ENCODE assay signal across 8 mouse cellular contexts in the genomic region with DNA sequence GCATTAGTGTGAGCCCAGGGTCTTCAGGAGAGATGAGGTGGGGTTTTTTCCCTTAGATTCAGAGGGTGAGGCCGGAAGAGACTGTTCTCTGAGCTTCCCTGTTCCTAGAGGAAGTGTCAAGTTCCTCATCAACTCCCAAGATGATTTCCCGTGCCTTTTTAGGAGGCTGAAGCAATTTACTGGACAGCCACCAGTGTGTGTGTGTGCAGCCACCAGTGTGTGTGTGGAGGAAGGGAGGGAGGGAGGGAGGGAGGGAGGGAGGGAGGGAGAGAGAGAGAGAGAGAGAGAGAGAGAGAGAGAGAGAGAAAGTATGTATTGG. TPM values are rescaled to one million over a fixed set of nuclear protein-coding genes. Genes with fewer than 3 reads are reported as not detected.
DNase-seq lines count a peak whose midpoint lies in the region; ATAC-seq and TF ChIP-seq lines count a peak whose summit lies in the region.

No protein-coding gene starts in this region.

- H3K4me1 ChIP-seq in bone marrow macrophage, adult 2 months (ENCODE audit: control insufficient read depth, insufficient read depth, low read length): peaks cover 30% of the 10 kb centered on the region
- H3K4me1 ChIP-seq in hindbrain, embryonic 12.5 days: peaks cover 43% of the 10 kb centered on the region
- H3K4me1 ChIP-seq in midbrain, embryonic 11.5 days (ENCODE audit: control insufficient read depth, insufficient read depth, low read length): peaks cover 34% of the 10 kb centered on the region

- peak overlapping the region; percentile 99 for H3K9ac ChIP-seq in hindbrain, embryonic 12.5 days
- H3K9ac ChIP-seq in midbrain, embryonic 11.5 days (ENCODE audit: low read length): peak overlapping the region; percentile 97

- TF ChIP-seq POLR2A in bone marrow macrophage, adult 2 months (IDR thresholded peaks at IDR 0.05; ENCODE audit: borderline replicate concordance, low read depth, low read length): no peak

- peaks cover 16% of the 10 kb centered on the region for H3K36me3 ChIP-seq in hindbrain, embryonic 12.5 days
- no peaks in the 10 kb centered on the region for H3K36me3 ChIP-seq in midbrain, embryonic 11.5 days (ENCODE audit: control insufficient read depth, insufficient read depth, low read length)

- no peak for ATAC-seq in hindbrain, embryonic 12.5 days (ENCODE audit: low FRiP score)
- no peak for ATAC-seq in midbrain, embryonic 11.5 days (ENCODE audit: low FRiP score)

- TF ChIP-seq CTCF in bone marrow macrophage, adult 2 months (IDR thresholded peaks at IDR 0.05; ENCODE audit: low read depth, low read length): no peak

- intact Hi-C loops in heart, postnatal 14 days (cut with DNase I): loop anchor here (2.0 to 5.0 kb wide), 2 partner anchors 15 to 37 kb away; no protein-coding TSS in a partner anchor

- H3K27ac ChIP-seq in bone marrow macrophage, adult 2 months (ENCODE audit: insufficient read depth, low read depth, low read length): peak overlapping the region; percentile 81
- H3K27ac ChIP-seq in hindbrain, embryonic 12.5 days: peak overlapping the region; percentile 95
- H3K27ac ChIP-seq in midbrain, embryonic 11.5 days (ENCODE audit: low read depth, low read length): peak overlapping the region; percentile 48; the same call in 1 of the 2 replicates

- H3K4me3 ChIP-seq in bone marrow macrophage, adult 2 months (ENCODE audit: insufficient read depth, low read length): peak overlapping the region; percentile 98
- peak overlapping the region; percentile 95 for H3K4me3 ChIP-seq in hindbrain, embryonic 12.5 days
- peak overlapping the region; percentile 98 for H3K4me3 ChIP-seq in midbrain, embryonic 11.5 days (ENCODE audit: low read depth, low read length)

- peak; percentile 94 for DNase-seq in heart, adult 11 months
- no peak for DNase-seq in heart, postnatal 14 days
- DNase-seq in midbrain, embryonic 11.5 days (ENCODE audit: low spot score, missing footprints): no peak
- DNase-seq in ovary, postnatal 36 days (ENCODE audit: low spot score): no peak
- DNase-seq in spleen, adult 18-20 months: no peak
- no peak for DNase-seq in right cerebral cortex, postnatal 25 days

- H3K27me3 ChIP-seq in hindbrain, embryonic 12.5 days: 0 out of 2 replicates have a peak, but pooled peaks cover 3% of the 10 kb centered on the region
- H3K27me3 ChIP-seq in midbrain, embryonic 11.5 days (ENCODE audit: control insufficient read depth, insufficient read depth, low read length): no peaks in the 10 kb centered on the region

- no peaks in the 10 kb centered on the region for H3K9me3 ChIP-seq in hindbrain, embryonic 12.5 days (replicated peaks)
- H3K9me3 ChIP-seq in midbrain, embryonic 11.5 days (ENCODE audit: control insufficient read depth, low read length): no peaks in the 10 kb centered on the region

- H3K4me2 ChIP-seq in hindbrain, embryonic 12.5 days (replicated peaks): peak overlapping the region; percentile 93
- H3K4me2 ChIP-seq in midbrain, embryonic 11.5 days: peak overlapping the region; percentile 93

- 28% methylated on average over 2 of the region's 2 CpGs for WGBS in hindbrain, embryonic 12.5 days
- 25% methylated on average over 2 of the region's 2 CpGs for WGBS in midbrain, embryonic 11.5 days

RNA-seq across cellular contexts. Expression of gene Agap3, which starts 2.0 kb away (rescaled TPM):
- 10 to 100 TPM; 71.0 to 72.2 TPM for total RNA-seq in heart, postnatal 14 days (2021)
- polyA plus RNA-seq in bone marrow macrophage, adult 2 months (2012; ENCODE audit: insufficient read depth, insufficient read length, missing spikeins): 75.2 and 77.7 TPM in 2 replicates
- 83.7 and 86.2 TPM in 2 replicates for polyA plus RNA-seq in hindbrain, embryonic 12.5 days (2016; fragmentation: Nextera tagmentation; extraction: Ambion mirVana)
- 43.1 and 57.0 TPM in 2 replicates for polyA plus RNA-seq in midbrain, embryonic 11.5 days (2014; fragmentation: Nextera tagmentation; extraction: Ambion mirVana)

RNA-seq across cellular contexts. Expression of gene Tmub1, which starts 6.3 kb away (rescaled TPM):
- total RNA-seq in heart, postnatal 14 days (2021): 10 to 100 TPM in 1 of 2 experiments, 1 to 10 TPM in 1; 9.2 to 10.9 TPM
- 7.9 and 12.7 TPM in 2 replicates for polyA plus RNA-seq in bone marrow macrophage, adult 2 months (2012; ENCODE audit: insufficient read depth, insufficient read length, missing spikeins)
- polyA plus RNA-seq in hindbrain, embryonic 12.5 days (2016; fragmentation: Nextera tagmentation; extraction: Ambion mirVana): 32.6 and 36.7 TPM in 2 replicates
- 30.5 and 32.3 TPM in 2 replicates for polyA plus RNA-seq in midbrain, embryonic 11.5 days (2014; fragmentation: Nextera tagmentation; extraction: Ambion mirVana)

RNA-seq across cellular contexts. Expression of gene Fastk, which starts 8.9 kb away (rescaled TPM):
- 100 to 1,000 TPM; 239 to 243 TPM for total RNA-seq in heart, postnatal 14 days (2021)
- 46.3 and 49.0 TPM in 2 replicates for polyA plus RNA-seq in bone marrow macrophage, adult 2 months (2012; ENCODE audit: insufficient read depth, insufficient read length, missing spikeins)
- polyA plus RNA-seq in hindbrain, embryonic 12.5 days (2016; fragmentation: Nextera tagmentation; extraction: Ambion mirVana): 109 and 113 TPM in 2 replicates
- polyA plus RNA-seq in midbrain, embryonic 11.5 days (2014; fragmentation: Nextera tagmentation; extraction: Ambion mirVana): 79.3 and 84.6 TPM in 2 replicates

RNA-seq across cellular contexts. Expression of gene Slc4a2, which starts 30.3 kb away (rescaled TPM):
- 10 to 100 TPM; 41.3 to 51.5 TPM for total RNA-seq in heart, postnatal 14 days (2021)
- 41.8 and 45.1 TPM in 2 replicates for polyA plus RNA-seq in bone marrow macrophage, adult 2 months (2012; ENCODE audit: insufficient read depth, insufficient read length, missing spikeins)
- polyA plus RNA-seq in hindbrain, embryonic 12.5 days (2016; fragmentation: Nextera tagmentation; extraction: Ambion mirVana): 38.1 and 39.9 TPM in 2 replicates
- polyA plus RNA-seq in midbrain, embryonic 11.5 days (2014; fragmentation: Nextera tagmentation; extraction: Ambion mirVana): 16.7 and 21.5 TPM in 2 replicates

RNA-seq across cellular contexts. Expression of gene Cdk5, which starts 30.6 kb away (rescaled TPM):
- total RNA-seq in heart, postnatal 14 days (2021): 10 to 100 TPM; 22.5 to 23.4 TPM
- 55.5 and 59.9 TPM in 2 replicates for polyA plus RNA-seq in bone marrow macrophage, adult 2 months (2012; ENCODE audit: insufficient read depth, insufficient read length, missing spikeins)
- polyA plus RNA-seq in hindbrain, embryonic 12.5 days (2016; fragmentation: Nextera tagmentation; extraction: Ambion mirVana): 61.0 and 63.8 TPM in 2 replicates
- 52.8 and 58.1 TPM in 2 replicates for polyA plus RNA-seq in midbrain, embryonic 11.5 days (2014; fragmentation: Nextera tagmentation; extraction: Ambion mirVana)
